Mouse (Mus musculus): ENCODE data around the gene Sirt2.

GRCm38 (mm10) chr7:28749935-28750334, 16.6 kb upstream of the Sirt2 start:
- no peak for TF ChIP-seq CTCF (IDR thresholded peaks at IDR 0.05; ENCODE audit: borderline replicate concordance, insufficient read depth, low read depth, low read length)
- no peak for TF ChIP-seq POLR2A (IDR thresholded peaks at IDR 0.05; ENCODE audit: borderline replicate concordance, insufficient read depth, low read length)

All from cerebellum, adult 2 months (tissue).